Mouse (Mus musculus) thymus, postnatal 10 days (tissue): Measurements from ENCODE around the gene Sgta.
"Not testable (repeated sequence)": the region's sequence is repeated elsewhere in the genome, so short reads cannot be mapped to it uniquely, and the experiment has no call there.

Experiments
- DNase-seq, 2 experiments: peaks; one replicate each; pipeline ENCODE4 v3.0.0; 2021; ENCODE audit warnings: low spot score in 2 of 2

The Sgta gene

GRCm38 (mm10) chr10:81057406-81058130, 2.4 kb downstream of the Sgta start:
- DNase-seq, result no peak

- DNase-seq, result not testable (repeated sequence)
Measured at GRCm38 (mm10) chr10:81055802-81056340, 4.1 kb downstream of the Sgta start.

DNA sequence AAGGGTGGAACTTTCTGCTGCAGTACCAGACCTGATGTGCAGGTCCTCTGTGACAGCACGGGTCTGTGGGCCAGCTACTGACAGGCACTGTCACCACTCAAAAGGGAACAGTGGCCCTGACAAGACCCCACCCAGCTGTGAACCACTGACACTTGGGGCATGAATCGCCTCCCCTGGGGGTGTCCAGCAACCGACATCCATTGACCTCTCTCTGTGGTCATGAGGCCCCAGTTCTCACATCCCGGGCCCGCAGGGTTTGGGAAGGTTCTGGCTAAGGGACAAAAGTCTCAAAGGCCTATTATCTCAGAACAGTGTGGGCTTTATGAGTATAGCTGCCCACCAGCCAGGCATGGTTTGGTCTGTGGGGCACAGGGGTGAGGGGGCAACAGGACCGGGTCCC, 4.8 kb downstream of the Sgta start:
- DNase-seq, result no peak

- DNase-seq, result no peak
Measured at GRCm38 (mm10) chr10:81052577-81052976, 7.4 kb downstream of the Sgta start.

DNA sequence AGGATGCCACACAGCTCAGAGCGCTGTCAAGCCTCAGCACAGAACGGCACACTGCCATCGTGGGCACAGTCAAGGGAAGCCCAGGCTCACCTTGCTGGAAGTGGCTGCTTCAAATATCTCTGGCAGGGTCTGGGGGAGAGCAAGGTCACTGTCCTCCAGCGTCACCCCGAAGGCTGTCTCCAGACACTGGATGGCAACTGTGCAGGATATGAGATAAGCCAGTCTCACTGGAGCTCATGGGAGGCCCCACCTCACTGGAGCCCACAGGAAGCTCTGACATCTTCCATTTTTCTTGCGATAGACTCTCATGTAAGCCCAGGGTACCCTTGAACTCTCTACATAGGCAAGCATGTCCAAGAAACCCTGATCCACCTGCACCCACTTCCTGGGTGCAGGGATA, 8.8 kb downstream of the Sgta start:
- DNase-seq, result no peak

DNA sequence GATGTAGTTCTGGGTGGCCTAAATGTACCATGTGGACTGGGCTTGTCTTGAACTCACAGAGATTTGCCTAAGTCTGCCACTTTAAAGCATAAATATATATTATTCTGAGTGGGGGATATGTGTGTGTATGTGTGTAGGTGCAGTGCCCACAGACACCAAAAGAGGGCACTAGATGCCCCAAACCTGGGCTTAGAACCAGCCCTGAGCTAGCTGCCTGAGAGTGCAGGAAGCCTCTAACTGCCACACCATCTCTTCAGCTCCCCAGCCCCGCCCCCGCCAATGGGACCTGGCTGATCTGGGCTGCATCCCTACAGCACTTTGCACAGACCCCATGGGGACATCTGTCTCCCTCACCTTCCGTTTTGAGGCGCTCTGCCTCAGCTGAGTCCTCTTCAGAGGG, 9.3 kb downstream of the Sgta start:
- DNase-seq, result peak; percentile 26 to 47

DNA sequence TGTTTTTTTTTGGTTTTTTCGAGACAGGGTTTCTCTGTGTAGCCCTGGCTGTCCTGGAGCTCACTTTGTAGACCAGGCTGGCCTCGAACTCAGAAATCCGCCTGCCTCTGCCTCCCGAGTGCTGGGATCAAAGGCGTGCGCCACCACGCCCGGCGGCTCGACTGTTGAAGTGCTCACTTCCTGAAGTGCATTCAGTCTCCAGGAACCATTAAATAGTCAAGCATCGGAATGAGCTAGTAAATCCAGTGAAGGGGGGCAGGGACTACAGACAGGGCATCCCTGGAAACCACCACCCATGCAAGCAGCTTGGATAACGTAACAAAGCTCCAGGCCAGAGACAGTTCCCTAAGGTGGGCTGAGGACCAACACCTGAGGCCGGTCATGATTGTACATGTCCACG, 14.7 kb downstream of the Sgta start:
- not testable (repeated sequence) for DNase-seq

GRCm38 (mm10) chr10:81041458-81042175, 18.4 kb downstream of the Sgta start:
- peak; percentile 47 to 76 for DNase-seq

- DNase-seq, result peak; percentile 98 to 99
Measured at GRCm38 (mm10) chr10:81036988-81037580, 22.9 kb downstream of the Sgta start, which contains the start of gene Slc39a3. Gene Slc39a3, minus strand, starts transcription at chr10:81037426.

GRCm38 (mm10) chr10:81036251-81036650, 23.7 kb downstream of the Sgta start:
- DNase-seq, result no peak

GRCm38 (mm10) chr10:81033586-81033985, 26.4 kb downstream of the Sgta start:
- no peak for DNase-seq

- DNase-seq, result no peak
Measured at GRCm38 (mm10) chr10:81029031-81029430, 30.9 kb downstream of the Sgta start.

- DNase-seq, result no peak
Measured at GRCm38 (mm10) chr10:81028219-81028618, 31.8 kb downstream of the Sgta start.

GRCm38 (mm10) chr10:81027331-81027730, 32.6 kb downstream of the Sgta start:
- DNase-seq, result no peak

DNA sequence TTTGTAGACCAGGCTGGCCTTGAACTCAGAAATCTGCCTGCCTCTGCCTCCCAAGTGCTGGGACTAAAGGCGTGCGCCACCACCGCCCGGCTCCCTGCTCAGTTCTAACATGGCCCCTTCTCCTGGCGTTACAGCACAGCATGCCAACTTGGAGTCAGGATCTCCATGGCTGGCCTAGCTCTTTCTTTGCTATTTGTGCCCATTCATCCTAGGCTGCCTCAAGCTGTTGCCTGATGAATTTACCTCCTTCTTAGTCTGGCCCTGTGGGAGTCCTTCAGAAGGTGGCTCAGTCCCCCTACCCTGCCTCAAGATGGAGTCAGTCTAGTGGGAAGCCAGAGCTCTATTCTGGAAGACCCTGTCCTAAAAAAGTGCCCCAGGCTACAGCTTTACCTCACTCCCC, 33.1 kb downstream of the Sgta start:
- no peak for DNase-seq

GRCm38 (mm10) chr10:81025639-81026275, 34.2 kb downstream of the Sgta start, which contains the start of gene Diras1:
Gene Diras1, minus strand, starts transcription at chr10:81025662.
- no peak for DNase-seq

DNA sequence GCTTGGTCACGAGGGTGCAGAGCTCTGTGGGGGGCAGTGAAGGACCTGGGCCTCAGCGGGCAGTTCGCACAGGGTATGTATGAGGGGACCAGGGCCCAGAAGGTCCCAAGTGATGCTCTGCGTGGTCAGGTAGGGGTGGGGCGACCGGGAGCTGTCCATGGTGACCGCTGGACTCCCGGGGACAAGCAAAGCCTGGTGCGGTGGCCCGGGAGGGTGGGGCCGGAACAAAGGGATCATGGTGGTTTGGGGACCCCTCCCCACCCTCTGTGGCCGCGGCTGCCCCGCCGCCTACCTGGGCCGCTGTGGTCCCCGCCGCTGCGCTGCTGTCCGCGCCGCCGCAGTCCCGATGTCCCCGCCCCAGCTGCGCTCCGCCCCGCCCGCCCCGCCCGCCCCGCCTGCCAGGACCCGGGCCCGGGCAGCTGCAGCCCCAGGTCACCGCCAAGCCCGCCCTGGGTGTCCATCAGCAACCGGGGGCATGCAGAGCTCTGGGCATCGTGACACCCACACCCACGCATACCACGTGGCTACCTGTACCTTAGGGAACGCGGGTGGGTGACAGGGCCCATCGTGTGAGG, 34.8 kb downstream of the Sgta start:
- DNase-seq, result no peak

- no peak for DNase-seq
Measured at GRCm38 (mm10) chr10:81024346-81024937, 35.5 kb downstream of the Sgta start.

GRCm38 (mm10) chr10:81022744-81023143, 37.2 kb downstream of the Sgta start:
- no peak for DNase-seq

GRCm38 (mm10) chr10:81021547-81022110, 38.4 kb downstream of the Sgta start:
- DNase-seq, result no peak

GRCm38 (mm10) chr10:81020207-81020606, 39.8 kb downstream of the Sgta start:
- DNase-seq, result no peak
